Mouse (Mus musculus): Measurements from ENCODE around the gene Cpd. TPM values are rescaled to one million over a fixed set of nuclear protein-coding genes. Genes with fewer than 3 reads are reported as not detected.

Cpd gene
- polyA plus RNA-seq, 1 experiment from 2014 or later: 16.0 TPM

DNA sequence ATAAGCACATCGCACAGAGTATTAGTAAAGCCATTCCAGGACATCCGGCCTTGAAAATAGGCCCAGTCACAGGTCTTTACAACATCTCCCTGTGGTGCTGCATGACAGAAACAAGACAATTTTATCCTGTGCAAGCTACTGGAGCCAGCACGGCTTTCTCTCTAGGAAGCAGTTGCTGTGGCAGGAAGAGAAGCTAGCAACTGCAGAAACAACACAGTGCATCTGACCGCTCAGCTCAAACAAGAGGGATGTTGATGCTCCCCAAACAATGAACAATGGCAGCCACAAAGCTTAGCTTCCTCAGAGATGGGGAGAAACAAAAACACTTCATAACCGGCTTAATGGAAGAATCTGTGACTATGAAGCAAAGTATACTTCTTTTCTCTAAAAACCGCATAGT, 10.5 kb downstream of the Cpd start:
- Histone ChIP-seq H3K36me3 (ENCODE audit: control insufficient read depth, insufficient read depth, low read length) (no peaks in the 10 kb centered on the region), H3K4me1 (replicated peaks; ENCODE audit: control insufficient read depth, insufficient read depth, low read length) (no peaks in the 10 kb centered on the region), H3K4me3 (ENCODE audit: low read depth, low read length) (no peak overlapping the region), H3K9ac (ENCODE audit: low read depth, low read length) (no peak overlapping the region), H3K4me2 (replicated peaks; ENCODE audit: low read depth, low read length) (no peak overlapping the region), H3K27me3 (ENCODE audit: control insufficient read depth, insufficient read depth, low read length) (no peaks in the 10 kb centered on the region), H3K9me3 (ENCODE audit: control insufficient read depth, low read length) (no peaks in the 10 kb centered on the region), H3K27ac (ENCODE audit: low read depth, low read length) (no peak overlapping the region)
- 78% methylated on average over 6 of the region's 6 CpGs for WGBS
- no peak for ATAC-seq (ENCODE audit: low FRiP score)
- DNase-seq (ENCODE audit: low spot score): no peak

DNA sequence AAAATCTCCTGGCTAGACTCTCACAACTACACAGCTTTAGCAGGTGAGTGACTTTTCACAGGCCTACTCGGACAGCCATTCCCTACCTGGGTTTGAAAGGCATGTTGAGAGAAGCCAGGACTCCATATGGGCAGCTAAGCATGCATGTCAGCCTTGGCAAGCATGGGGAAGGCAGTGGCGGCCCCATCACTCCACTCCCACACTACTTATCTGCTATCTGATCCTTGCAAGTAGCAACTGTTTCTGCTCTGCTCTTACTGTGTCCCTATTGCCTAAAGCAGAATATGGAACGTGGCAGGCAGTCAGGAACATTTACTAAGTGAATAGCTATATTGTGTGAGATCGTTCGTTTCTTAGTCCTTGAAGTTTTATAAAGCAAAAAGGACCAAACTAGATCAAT, 10.9 kb downstream of the Cpd start:
- no peak for ATAC-seq (ENCODE audit: low FRiP score)
- Histone ChIP-seq H3K27ac (ENCODE audit: low read depth, low read length) (no peak overlapping the region), H3K9me3 (ENCODE audit: control insufficient read depth, low read length) (no peaks in the 10 kb centered on the region), H3K4me2 (replicated peaks; ENCODE audit: low read depth, low read length) (no peak overlapping the region), H3K27me3 (ENCODE audit: control insufficient read depth, insufficient read depth, low read length) (no peaks in the 10 kb centered on the region), H3K4me3 (ENCODE audit: low read depth, low read length) (no peak overlapping the region), H3K36me3 (ENCODE audit: control insufficient read depth, insufficient read depth, low read length) (no peaks in the 10 kb centered on the region), H3K9ac (ENCODE audit: low read depth, low read length) (no peak overlapping the region), H3K4me1 (replicated peaks; ENCODE audit: control insufficient read depth, insufficient read depth, low read length) (no peaks in the 10 kb centered on the region)
- DNase-seq (ENCODE audit: low spot score): no peak
- 87% methylated on average over 5 of the region's 5 CpGs for WGBS

DNA sequence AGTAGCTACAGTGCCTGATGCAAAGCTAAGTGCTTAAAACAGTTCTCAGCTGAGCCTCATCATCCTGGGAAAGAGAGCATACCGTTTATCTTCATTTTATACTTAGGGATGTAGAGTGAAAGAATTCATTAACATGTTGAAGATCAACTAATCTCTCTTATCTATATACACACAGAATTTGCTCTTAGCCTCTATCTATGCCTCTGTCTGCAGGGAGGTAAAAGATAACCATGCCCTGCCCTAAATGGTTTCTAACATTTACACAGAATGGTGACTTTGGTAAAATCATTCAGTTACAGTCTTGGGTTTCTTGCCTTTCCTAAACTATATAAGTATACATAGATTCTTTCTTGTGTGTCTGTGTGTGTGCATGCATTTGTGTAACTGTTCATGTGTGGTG, 12.2 kb downstream of the Cpd start:
- Histone ChIP-seq H3K27ac (ENCODE audit: low read depth, low read length) (no peak overlapping the region), H3K4me1 (replicated peaks; ENCODE audit: control insufficient read depth, insufficient read depth, low read length) (no peaks in the 10 kb centered on the region), H3K36me3 (ENCODE audit: control insufficient read depth, insufficient read depth, low read length) (no peaks in the 10 kb centered on the region), H3K9me3 (ENCODE audit: control insufficient read depth, low read length) (no peaks in the 10 kb centered on the region), H3K4me2 (replicated peaks; ENCODE audit: low read depth, low read length) (no peak overlapping the region), H3K4me3 (ENCODE audit: low read depth, low read length) (no peak overlapping the region), H3K27me3 (ENCODE audit: control insufficient read depth, insufficient read depth, low read length) (no peaks in the 10 kb centered on the region), H3K9ac (ENCODE audit: low read depth, low read length) (no peak overlapping the region)
- DNase-seq (ENCODE audit: low spot score) (no peak), ATAC-seq (ENCODE audit: low FRiP score) (no peak)
- WGBS: 88% methylated on average over 1 of the region's 1 CpGs

DNA sequence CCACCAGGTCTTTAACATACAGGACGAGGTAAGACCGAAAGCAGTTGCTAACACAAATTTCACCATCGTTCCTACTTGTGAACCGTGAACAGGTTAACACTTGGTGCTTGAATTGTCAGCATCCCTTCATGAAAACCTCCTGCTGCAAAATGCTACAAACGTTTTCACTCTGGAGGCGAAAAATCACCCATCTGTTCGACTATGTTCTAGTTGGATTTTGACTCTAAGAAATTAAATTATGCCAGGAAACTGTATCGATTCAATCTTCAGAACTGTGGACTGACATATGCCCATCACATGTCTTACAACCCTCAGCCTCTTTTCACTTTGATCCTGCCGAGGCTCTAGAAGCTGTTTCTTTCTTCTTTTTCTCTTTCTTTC, 21.9 kb downstream of the Cpd start:
- Histone ChIP-seq H3K27ac (ENCODE audit: low read depth, low read length) (no peak overlapping the region), H3K4me2 (replicated peaks; ENCODE audit: low read depth, low read length) (no peak overlapping the region), H3K9me3 (ENCODE audit: control insufficient read depth, low read length) (no peaks in the 10 kb centered on the region), H3K9ac (ENCODE audit: low read depth, low read length) (no peak overlapping the region), H3K27me3 (ENCODE audit: control insufficient read depth, insufficient read depth, low read length) (no peaks in the 10 kb centered on the region), H3K4me3 (ENCODE audit: low read depth, low read length) (no peak overlapping the region), H3K36me3 (ENCODE audit: control insufficient read depth, insufficient read depth, low read length) (no peaks in the 10 kb centered on the region), H3K4me1 (replicated peaks; ENCODE audit: control insufficient read depth, insufficient read depth, low read length) (no peaks in the 10 kb centered on the region)
- WGBS: 86% methylated on average over 9 of the region's 9 CpGs
- ATAC-seq (ENCODE audit: low FRiP score): no peak
- no peak for DNase-seq (ENCODE audit: low spot score)

DNA sequence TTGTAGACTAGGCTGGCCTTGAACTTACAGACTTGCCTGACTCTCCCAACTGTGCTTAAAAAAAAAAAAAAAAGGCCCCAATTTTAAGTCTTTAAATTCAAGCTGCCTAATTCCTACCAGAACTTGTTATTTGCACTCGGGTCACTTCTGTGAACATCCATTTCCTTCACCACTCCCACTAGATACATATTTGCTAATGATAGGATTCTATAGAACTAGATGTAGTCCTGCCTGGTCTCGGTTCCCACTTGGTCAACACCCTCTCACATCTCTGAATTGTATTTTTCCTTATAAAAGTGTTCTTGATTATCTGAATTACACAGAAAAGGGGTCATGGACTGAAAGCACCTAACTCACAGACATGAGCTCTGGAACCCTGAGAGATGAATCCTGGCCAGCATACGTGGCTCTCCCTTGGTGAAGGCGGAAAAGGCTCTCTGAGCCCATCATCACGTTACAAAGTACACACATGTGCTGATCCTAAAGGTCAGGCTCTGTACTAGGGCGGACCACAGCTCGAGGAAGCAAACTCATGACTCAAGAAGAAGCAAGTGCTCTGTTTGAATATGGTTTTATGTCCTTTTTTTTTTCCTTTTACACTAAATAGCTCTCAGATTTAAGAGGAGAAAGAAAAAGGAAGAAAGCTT, 22.5 kb downstream of the Cpd start:
- Histone ChIP-seq H3K27me3 (ENCODE audit: control insufficient read depth, insufficient read depth, low read length) (no peaks in the 10 kb centered on the region), H3K9me3 (ENCODE audit: control insufficient read depth, low read length) (no peaks in the 10 kb centered on the region), H3K36me3 (ENCODE audit: control insufficient read depth, insufficient read depth, low read length) (no peaks in the 10 kb centered on the region), H3K27ac (ENCODE audit: low read depth, low read length) (no peak overlapping the region), H3K9ac (ENCODE audit: low read depth, low read length) (no peak overlapping the region), H3K4me2 (replicated peaks; ENCODE audit: low read depth, low read length) (no peak overlapping the region), H3K4me3 (ENCODE audit: low read depth, low read length) (no peak overlapping the region), H3K4me1 (replicated peaks; ENCODE audit: control insufficient read depth, insufficient read depth, low read length) (no peaks in the 10 kb centered on the region)
- ATAC-seq (ENCODE audit: low FRiP score): no peak
- WGBS: 73% methylated on average over 7 of the region's 7 CpGs
- no peak for DNase-seq (ENCODE audit: low spot score)

DNA sequence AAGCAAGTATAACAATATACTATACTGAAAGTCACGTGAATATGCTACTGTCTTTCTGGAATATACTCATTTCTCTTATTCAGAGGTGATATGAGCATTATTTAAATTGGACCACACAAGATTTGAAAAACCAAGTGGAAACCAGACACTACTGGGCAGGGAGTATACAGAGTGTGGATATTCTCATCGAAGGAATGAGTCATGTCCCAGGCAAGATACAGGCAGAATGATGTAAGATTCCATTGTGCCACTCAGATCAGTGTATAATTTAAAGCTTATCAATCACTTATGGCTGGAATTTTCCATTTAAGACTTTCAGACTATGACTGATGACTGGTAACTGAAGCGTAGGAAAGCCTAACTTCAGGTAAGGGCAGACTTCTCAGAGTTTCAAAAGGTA, 23.2 kb downstream of the Cpd start:
- Histone ChIP-seq H3K4me2 (replicated peaks; ENCODE audit: low read depth, low read length) (no peak overlapping the region), H3K9me3 (ENCODE audit: control insufficient read depth, low read length) (no peaks in the 10 kb centered on the region), H3K27ac (ENCODE audit: low read depth, low read length) (no peak overlapping the region), H3K36me3 (ENCODE audit: control insufficient read depth, insufficient read depth, low read length) (no peaks in the 10 kb centered on the region), H3K9ac (ENCODE audit: low read depth, low read length) (no peak overlapping the region), H3K4me3 (ENCODE audit: low read depth, low read length) (no peak overlapping the region), H3K4me1 (replicated peaks; ENCODE audit: control insufficient read depth, insufficient read depth, low read length) (no peaks in the 10 kb centered on the region), H3K27me3 (ENCODE audit: control insufficient read depth, insufficient read depth, low read length) (no peaks in the 10 kb centered on the region)
- 95% methylated on average over 3 of the region's 3 CpGs for WGBS
- DNase-seq (ENCODE audit: low spot score): no peak
- no peak for ATAC-seq (ENCODE audit: low FRiP score)

DNA sequence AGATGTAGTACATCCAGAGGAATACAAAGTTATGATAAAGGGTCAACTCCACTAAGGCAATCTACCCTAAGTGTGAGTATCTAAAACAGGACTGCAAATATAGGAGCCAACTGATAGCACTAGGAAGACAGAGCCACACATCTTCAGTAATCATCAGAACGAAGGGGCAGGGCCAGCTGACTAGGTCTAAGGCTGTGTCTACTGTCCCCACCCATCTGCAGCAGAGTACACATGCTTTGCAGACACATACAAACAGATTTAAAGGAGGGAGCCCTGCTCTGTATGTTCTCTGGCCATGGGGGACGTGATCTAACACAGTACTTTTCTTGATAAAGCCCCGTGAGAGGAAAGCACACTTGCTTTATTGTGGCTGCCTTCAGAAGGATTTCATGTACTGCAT, 25.5 kb downstream of the Cpd start:
- no peaks in the 10 kb centered on the region for H3K4me1 ChIP-seq (replicated peaks; ENCODE audit: control insufficient read depth, insufficient read depth, low read length)
- H3K4me3 ChIP-seq (ENCODE audit: low read depth, low read length): no peak overlapping the region
- no peak overlapping the region for H3K27ac ChIP-seq (ENCODE audit: low read depth, low read length)
- H3K36me3 ChIP-seq (ENCODE audit: control insufficient read depth, insufficient read depth, low read length): no peaks in the 10 kb centered on the region
- H3K4me2 ChIP-seq (replicated peaks; ENCODE audit: low read depth, low read length): no peak overlapping the region
- no peak overlapping the region for H3K9ac ChIP-seq (ENCODE audit: low read depth, low read length)
- DNase-seq (ENCODE audit: low spot score) (no peak), ATAC-seq (ENCODE audit: low FRiP score) (no peak)
- H3K27me3 ChIP-seq (ENCODE audit: control insufficient read depth, insufficient read depth, low read length): no peaks in the 10 kb centered on the region
- WGBS: 91% methylated on average over 3 of the region's 3 CpGs
- no peaks in the 10 kb centered on the region for H3K9me3 ChIP-seq (ENCODE audit: control insufficient read depth, low read length)

DNA sequence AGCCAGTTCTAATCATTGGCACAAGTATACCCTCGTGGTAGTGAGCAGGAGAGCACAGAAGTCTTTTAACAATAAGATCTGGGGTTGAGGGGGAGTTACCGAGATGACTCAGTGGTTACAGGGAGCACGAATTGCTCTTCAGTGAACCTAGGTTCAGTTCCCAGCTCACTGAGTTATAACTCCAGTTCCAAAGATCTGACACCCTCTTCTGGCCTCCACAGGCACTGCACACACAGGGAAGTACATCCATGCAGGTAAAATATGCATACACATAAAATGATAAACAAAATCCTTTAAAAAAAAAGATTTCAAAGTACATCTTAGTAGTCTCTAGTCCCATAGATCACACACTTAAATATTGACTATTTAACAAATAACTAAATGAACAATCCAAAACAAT, 29.2 kb downstream of the Cpd start:
- H3K4me1 ChIP-seq (replicated peaks; ENCODE audit: control insufficient read depth, insufficient read depth, low read length): no peaks in the 10 kb centered on the region
- no peaks in the 10 kb centered on the region for H3K9me3 ChIP-seq (ENCODE audit: control insufficient read depth, low read length)
- no peaks in the 10 kb centered on the region for H3K27me3 ChIP-seq (ENCODE audit: control insufficient read depth, insufficient read depth, low read length)
- no peak overlapping the region for H3K9ac ChIP-seq (ENCODE audit: low read depth, low read length)
- H3K4me2 ChIP-seq (replicated peaks; ENCODE audit: low read depth, low read length): no peak overlapping the region
- no peaks in the 10 kb centered on the region for H3K36me3 ChIP-seq (ENCODE audit: control insufficient read depth, insufficient read depth, low read length)
- ATAC-seq (ENCODE audit: low FRiP score) (no peak), DNase-seq (ENCODE audit: low spot score) (no peak)
- 92% methylated on average over 3 of the region's 3 CpGs for WGBS
- no peak overlapping the region for H3K4me3 ChIP-seq (ENCODE audit: low read depth, low read length)
- no peak overlapping the region for H3K27ac ChIP-seq (ENCODE audit: low read depth, low read length)

DNA sequence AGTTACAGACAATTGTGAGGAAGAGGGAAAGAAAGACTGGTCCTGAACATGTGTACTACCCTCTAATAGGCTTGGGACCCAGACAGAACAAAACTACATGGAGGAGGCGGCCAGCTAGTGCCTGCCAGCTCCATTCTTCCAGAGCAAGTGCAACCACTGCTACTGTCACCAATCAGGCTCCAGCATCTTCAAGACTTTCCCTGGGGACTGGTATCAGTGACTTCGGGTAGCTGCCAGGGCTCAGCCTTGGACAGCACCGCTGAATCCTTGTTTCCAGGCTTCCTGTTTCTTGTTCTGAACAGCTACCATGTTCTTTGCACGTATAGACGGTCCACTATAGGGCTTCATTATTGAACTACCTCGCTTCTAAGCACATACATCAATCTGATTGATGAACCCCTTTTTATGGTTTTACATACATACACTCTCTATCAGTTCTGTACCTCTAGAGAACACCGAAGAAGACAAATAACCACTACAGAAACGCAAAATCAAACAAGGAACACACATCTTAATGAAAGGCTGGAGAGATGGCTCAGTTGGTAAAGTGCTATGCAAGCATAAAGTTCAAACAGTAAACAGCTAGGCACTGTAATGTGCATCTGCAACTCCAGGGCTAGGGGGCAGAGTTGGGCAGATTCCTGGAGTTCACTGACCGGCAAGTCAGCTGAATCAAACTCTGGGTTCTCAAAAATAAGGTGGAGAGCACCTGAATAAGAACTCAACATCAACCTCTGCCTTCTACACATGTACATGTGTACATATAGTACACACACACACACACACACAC, 35.9 kb downstream of the Cpd start:
- no peak overlapping the region for H3K4me3 ChIP-seq (ENCODE audit: low read depth, low read length)
- no peaks in the 10 kb centered on the region for H3K36me3 ChIP-seq (ENCODE audit: control insufficient read depth, insufficient read depth, low read length)
- DNase-seq (ENCODE audit: low spot score): no peak
- H3K4me1 ChIP-seq (replicated peaks; ENCODE audit: control insufficient read depth, insufficient read depth, low read length): no peaks in the 10 kb centered on the region
- H3K9me3 ChIP-seq (ENCODE audit: control insufficient read depth, low read length): no peaks in the 10 kb centered on the region
- no peak overlapping the region for H3K4me2 ChIP-seq (replicated peaks; ENCODE audit: low read depth, low read length)
- 89% methylated on average over 9 of the region's 9 CpGs for WGBS
- H3K27ac ChIP-seq (ENCODE audit: low read depth, low read length): no peak overlapping the region
- no peak for ATAC-seq (ENCODE audit: low FRiP score)
- no peaks in the 10 kb centered on the region for H3K27me3 ChIP-seq (ENCODE audit: control insufficient read depth, insufficient read depth, low read length)
- no peak overlapping the region for H3K9ac ChIP-seq (ENCODE audit: low read depth, low read length)

Data from hindbrain, embryonic 11.5 days (tissue).